In genomic region chr6:72899781-72900681, GRCm38 (mm10) we compare ENCODE assay signal across 8 mouse cellular contexts. TPM values are rescaled to one million over a fixed set of nuclear protein-coding genes. Genes with fewer than 3 reads are reported as not detected.
DNase-seq lines count a peak whose midpoint lies in the region; ATAC-seq lines count a peak whose summit lies in the region.

Gene Kcmf1 (minus strand): TSS chr6:72899979.

- no peaks in the 10 kb centered on the region for H3K36me3 ChIP-seq in hindbrain, embryonic 11.5 days (ENCODE audit: control insufficient read depth, insufficient read depth, low read length)

- WGBS in hindbrain, embryonic 11.5 days = under 1% methylated on average over 53 of the region's 113 CpGs

- peak; percentile 81 for DNase-seq in Muller cell, postnatal 12 days (ENCODE audit: inconsistent ontology term)
- DNase-seq in cerebellum, adult 9-11 months = peak; percentile 84
- DNase-seq in frontal cortex, postnatal 10 days (ENCODE audit: low spot score in 2 of 2) = peak; percentile 46 to 72
- peak; percentile 72 for DNase-seq in hindbrain, embryonic 11.5 days (ENCODE audit: low spot score)
- peak; percentile 52 to 69 for DNase-seq in layer of hippocampus, postnatal 14 days (ENCODE audit: low spot score in 2 of 2)
- DNase-seq in lung, postnatal 14 days = peak; percentile 82
- peak; percentile 43 for DNase-seq in retina, adult 2 months (ENCODE audit: low read depth, low spot score)
- DNase-seq in thymus, postnatal 36 days = peak; percentile 76 to 81

- H3K27me3 ChIP-seq in hindbrain, embryonic 11.5 days (ENCODE audit: control insufficient read depth, insufficient read depth, low read length) = no peaks in the 10 kb centered on the region

- H3K4me1 ChIP-seq in hindbrain, embryonic 11.5 days (replicated peaks; ENCODE audit: control insufficient read depth, insufficient read depth, low read length) = no peaks in the 10 kb centered on the region

- H3K4me2 ChIP-seq in hindbrain, embryonic 11.5 days (replicated peaks; ENCODE audit: low read depth, low read length) = peak within 1 kb of the TSS; percentile 74

- peak within 1 kb of the TSS; percentile 99 for H3K27ac ChIP-seq in hindbrain, embryonic 11.5 days (ENCODE audit: low read depth, low read length)

- peak; percentile 80 for ATAC-seq in hindbrain, embryonic 11.5 days (ENCODE audit: low FRiP score)

- peak within 1 kb of the TSS; percentile 95 for H3K4me3 ChIP-seq in hindbrain, embryonic 11.5 days (ENCODE audit: low read depth, low read length)

- H3K9me3 ChIP-seq in hindbrain, embryonic 11.5 days (ENCODE audit: control insufficient read depth, low read length) = no peaks in the 10 kb centered on the region

- peak within 1 kb of the TSS; percentile 96 for H3K9ac ChIP-seq in hindbrain, embryonic 11.5 days (ENCODE audit: low read depth, low read length)

RNA-seq across cellular contexts. Expression of gene Kcmf1, which starts in this region (rescaled TPM):
- polyA plus RNA-seq in hindbrain, embryonic 11.5 days (2014; fragmentation: Nextera tagmentation; extraction: Ambion mirVana) = 35.3 and 45.9 TPM in 2 replicates
- total RNA-seq in layer of hippocampus, postnatal 14 days (2021) = 10 to 100 TPM; 58.6 to 63.0 TPM

Comparison
In these comparisons a context has a peak if more than half of its experiments do, and no peak if none do; other contexts are left out.
1. Peak in every context shown above with its lines: DNase-seq, ATAC-seq, H3K4me3 ChIP-seq and H3K27ac ChIP-seq.